Comparison of ENCODE assay signal across 13 mouse cellular contexts in genomic region chr2:140159186-140159730, GRCm38 (mm10). TPM values are rescaled to one million over a fixed set of nuclear protein-coding genes. Genes with fewer than 3 reads are reported as not detected.
DNase-seq lines count a peak whose midpoint lies in the region; ATAC-seq and TF ChIP-seq lines count a peak whose summit lies in the region.
"Had no signal": no experiment of that assay in that cellular context is flagged by ENCODE, and none has a peak within 500 bp of the region (broad histone marks: within the 10 kb centered on the region; RNA-seq: fewer than 3 reads in every experiment).

No protein-coding gene starts in this region.

- H3K4me1 ChIP-seq in hindbrain, embryonic 11.5 days (replicated peaks; ENCODE audit: control insufficient read depth, insufficient read depth, low read length) = no peaks in the 10 kb centered on the region
- no peaks in the 10 kb centered on the region for H3K4me1 ChIP-seq in hindbrain, embryonic 10.5 days (replicated peaks)
- H3K4me1 ChIP-seq in embryonic facial prominence, embryonic 14.5 days (ENCODE audit: control insufficient read depth, insufficient read depth, low read length) = no peaks in the 10 kb centered on the region
- no peaks in the 10 kb centered on the region for H3K4me1 ChIP-seq in cerebellum, adult 2 months (ENCODE audit: control insufficient read depth, insufficient read depth, low read length)
- H3K4me1 ChIP-seq: embryonic facial prominence, embryonic 15.5 days; heart, embryonic 15.5 days had no signal

- no peaks in the 10 kb centered on the region for H3K36me3 ChIP-seq in hindbrain, embryonic 11.5 days (ENCODE audit: control insufficient read depth, insufficient read depth, low read length)
- H3K36me3 ChIP-seq in hindbrain, embryonic 10.5 days = peaks cover 74% of the 10 kb centered on the region
- peaks cover 47% of the 10 kb centered on the region for H3K36me3 ChIP-seq in embryonic facial prominence, embryonic 14.5 days (ENCODE audit: control insufficient read depth, insufficient read depth, low read length)

- H3K9ac ChIP-seq in hindbrain, embryonic 11.5 days (ENCODE audit: low read depth, low read length) = no peak overlapping the region
- H3K9ac ChIP-seq in embryonic facial prominence, embryonic 14.5 days (ENCODE audit: low read depth, low read length) = no peak overlapping the region
- H3K9ac ChIP-seq: embryonic facial prominence, embryonic 15.5 days; heart, embryonic 15.5 days had no signal

- no peak for ATAC-seq in hindbrain, embryonic 11.5 days (ENCODE audit: low FRiP score)
- no peak for ATAC-seq in embryonic facial prominence, embryonic 14.5 days (ENCODE audit: low read depth)
- no peak for ATAC-seq in erythroid progenitor cell, adult 5-6 weeks (replicated peaks; ENCODE audit: low FRiP score, poor library complexity, severe bottlenecking)

- no peak for TF ChIP-seq CTCF in cerebellum, adult 2 months (IDR thresholded peaks at IDR 0.05; ENCODE audit: borderline replicate concordance, insufficient read depth, low read depth, low read length)

- no peak for TF ChIP-seq POLR2A in cerebellum, adult 2 months (IDR thresholded peaks at IDR 0.05; ENCODE audit: borderline replicate concordance, insufficient read depth, low read length)

- no peak overlapping the region for H3K4me3 ChIP-seq in hindbrain, embryonic 11.5 days (ENCODE audit: low read depth, low read length)
- H3K4me3 ChIP-seq in hindbrain, embryonic 10.5 days = no peak overlapping the region
- H3K4me3 ChIP-seq in embryonic facial prominence, embryonic 14.5 days (ENCODE audit: low read depth, low read length) = no peak overlapping the region
- no peak overlapping the region for H3K4me3 ChIP-seq in cerebellum, adult 2 months (replicated peaks; ENCODE audit: insufficient read depth, low read depth, low read length)
- H3K4me3 ChIP-seq: embryonic facial prominence, embryonic 15.5 days; heart, embryonic 15.5 days; myocyte had no signal

- peak; percentile 26 for DNase-seq in hindbrain, embryonic 11.5 days (ENCODE audit: low spot score)
- DNase-seq in hindbrain, embryonic 10.5 days (ENCODE audit: low spot score) = no peak
- peak; percentile 54 for DNase-seq in thymus, postnatal 0 days (ENCODE audit: low spot score)
- no peak for DNase-seq in thymus, adult 18-20 months
- peak; percentile 57 for DNase-seq in embryonic facial prominence, embryonic 14.5 days (ENCODE audit: low spot score)
- no peak for DNase-seq in ovary, postnatal 14 days (ENCODE audit: low spot score)
- DNase-seq in cerebellum, adult 2 months = no peak

- no peaks in the 10 kb centered on the region for H3K27me3 ChIP-seq in hindbrain, embryonic 11.5 days (ENCODE audit: control insufficient read depth, insufficient read depth, low read length)
- no peaks in the 10 kb centered on the region for H3K27me3 ChIP-seq in hindbrain, embryonic 10.5 days (ENCODE audit: insufficient read depth, poor library complexity, severe bottlenecking)
- no peaks in the 10 kb centered on the region for H3K27me3 ChIP-seq in embryonic facial prominence, embryonic 14.5 days (replicated peaks; ENCODE audit: control insufficient read depth, insufficient read depth, low read length)
- H3K27me3 ChIP-seq in cerebellum, adult 2 months (ENCODE audit: control insufficient read depth, insufficient read depth, low read length) = no peaks in the 10 kb centered on the region
- H3K27me3 ChIP-seq: embryonic facial prominence, embryonic 15.5 days; heart, embryonic 15.5 days had no signal

- no peak overlapping the region for H3K4me2 ChIP-seq in hindbrain, embryonic 11.5 days (replicated peaks; ENCODE audit: low read depth, low read length)
- no peak overlapping the region for H3K4me2 ChIP-seq in embryonic facial prominence, embryonic 14.5 days (ENCODE audit: low read depth, low read length)
- H3K4me2 ChIP-seq: embryonic facial prominence, embryonic 15.5 days; heart, embryonic 15.5 days had no signal

- WGBS in hindbrain, embryonic 11.5 days = 77% methylated on average over 3 of the region's 3 CpGs
- WGBS in hindbrain, embryonic 10.5 days = 83% methylated on average over 3 of the region's 3 CpGs
- 71% methylated on average over 3 of the region's 3 CpGs for WGBS in embryonic facial prominence, embryonic 14.5 days
- WGBS in cerebellum, adult 2 months = 75% methylated on average over 3 of the region's 3 CpGs

- H3K27ac ChIP-seq in hindbrain, embryonic 11.5 days (ENCODE audit: low read depth, low read length) = no peak overlapping the region
- no peak overlapping the region for H3K27ac ChIP-seq in hindbrain, embryonic 10.5 days
- no peak overlapping the region for H3K27ac ChIP-seq in embryonic facial prominence, embryonic 14.5 days (replicated peaks; ENCODE audit: low read depth, low read length)
- no peak overlapping the region for H3K27ac ChIP-seq in cerebellum, adult 2 months (ENCODE audit: insufficient read depth, low read length)
- H3K27ac ChIP-seq: embryonic facial prominence, embryonic 15.5 days; heart, embryonic 15.5 days had no signal

- no peaks in the 10 kb centered on the region for H3K9me3 ChIP-seq in hindbrain, embryonic 11.5 days (ENCODE audit: control insufficient read depth, low read length)
- no peaks in the 10 kb centered on the region for H3K9me3 ChIP-seq in hindbrain, embryonic 10.5 days
- no peaks in the 10 kb centered on the region for H3K9me3 ChIP-seq in embryonic facial prominence, embryonic 14.5 days (ENCODE audit: control insufficient read depth, low read length)
- H3K9me3 ChIP-seq: embryonic facial prominence, embryonic 15.5 days; heart, embryonic 15.5 days had no signal

RNA-seq across cellular contexts. Expression of gene Gm17374, which starts 7.4 kb away (rescaled TPM):
- polyA plus RNA-seq in hindbrain, embryonic 11.5 days (2014; fragmentation: Nextera tagmentation; extraction: Ambion mirVana) = not detected in 2 replicates
- not detected in 2 replicates for polyA plus RNA-seq in hindbrain, embryonic 10.5 days (2016; fragmentation: Nextera tagmentation; extraction: Ambion mirVana)
- not detected in 2 replicates for polyA plus RNA-seq in thymus, postnatal 0 days (2015; fragmentation: Nextera tagmentation; extraction: Ambion mirVana)
- polyA plus RNA-seq in embryonic facial prominence, embryonic 14.5 days (2014; fragmentation: Nextera tagmentation; extraction: Ambion mirVana) = not detected in 2 replicates
- total RNA-seq in erythroid progenitor cell, adult 5-6 weeks (2015; ENCODE audit: low replicate concordance) = not detected in 2 replicates
- not detected in 2 replicates for total RNA-seq in erythroid progenitor cell, adult 5-6 weeks (2017; ENCODE audit: low replicate concordance)
- not detected in 2 replicates for polyA plus RNA-seq in cerebellum, adult 2 months (2012; rRNA removed)
- total RNA-seq: left cerebral cortex, postnatal 10 days had no signal
- polyA plus RNA-seq: embryonic facial prominence, embryonic 15.5 days; heart, embryonic 15.5 days; myocyte; stomach, embryonic 14.5 days had no signal

RNA-seq across cellular contexts. Expression of gene Esf1, which starts 11.1 kb away (rescaled TPM):
- polyA plus RNA-seq in hindbrain, embryonic 11.5 days (2014; fragmentation: Nextera tagmentation; extraction: Ambion mirVana) = 29.0 and 31.1 TPM in 2 replicates
- polyA plus RNA-seq in hindbrain, embryonic 10.5 days (2016; fragmentation: Nextera tagmentation; extraction: Ambion mirVana) = 16.5 and 26.4 TPM in 2 replicates
- polyA plus RNA-seq in thymus, postnatal 0 days (2015; fragmentation: Nextera tagmentation; extraction: Ambion mirVana) = 17.6 and 24.6 TPM in 2 replicates
- polyA plus RNA-seq in embryonic facial prominence, embryonic 14.5 days (2014; fragmentation: Nextera tagmentation; extraction: Ambion mirVana) = 17.8 and 20.8 TPM in 2 replicates
- 2.9 and 14.3 TPM in 2 replicates for total RNA-seq in erythroid progenitor cell, adult 5-6 weeks (2015; ENCODE audit: low replicate concordance)
- total RNA-seq in erythroid progenitor cell, adult 5-6 weeks (2017; ENCODE audit: low replicate concordance) = 16.6 and 28.8 TPM in 2 replicates
- 15.1 and 15.4 TPM in 2 replicates for polyA plus RNA-seq in cerebellum, adult 2 months (2012; rRNA removed)

RNA-seq across cellular contexts. Expression of gene Ndufaf5, which starts 11.2 kb away (rescaled TPM):
- 31.9 and 32.1 TPM in 2 replicates for polyA plus RNA-seq in hindbrain, embryonic 11.5 days (2014; fragmentation: Nextera tagmentation; extraction: Ambion mirVana)
- 28.8 and 29.2 TPM in 2 replicates for polyA plus RNA-seq in hindbrain, embryonic 10.5 days (2016; fragmentation: Nextera tagmentation; extraction: Ambion mirVana)
- polyA plus RNA-seq in thymus, postnatal 0 days (2015; fragmentation: Nextera tagmentation; extraction: Ambion mirVana) = 20.5 and 21.5 TPM in 2 replicates
- 22.5 and 26.9 TPM in 2 replicates for polyA plus RNA-seq in embryonic facial prominence, embryonic 14.5 days (2014; fragmentation: Nextera tagmentation; extraction: Ambion mirVana)
- total RNA-seq in erythroid progenitor cell, adult 5-6 weeks (2015; ENCODE audit: low replicate concordance) = 5.4 TPM in 1 of 2 replicates, not detected in the other
- total RNA-seq in erythroid progenitor cell, adult 5-6 weeks (2017; ENCODE audit: low replicate concordance) = 3.5 and 4.2 TPM in 2 replicates
- polyA plus RNA-seq in cerebellum, adult 2 months (2012; rRNA removed) = 52.8 and 58.2 TPM in 2 replicates

Comparison
In these comparisons a context has a peak if more than half of its experiments do, and no peak if none do; other contexts are left out.
1. DNase-seq: peak in hindbrain, embryonic 11.5 days (single experiment), thymus, postnatal 0 days (single experiment) and embryonic facial prominence, embryonic 14.5 days (single experiment); none in hindbrain, embryonic 10.5 days (single experiment), thymus, adult 18-20 months (0 of 2), ovary, postnatal 14 days (single experiment) and cerebellum, adult 2 months (0 of 2).